Comparison of ENCODE assay signal across 12 mouse cellular contexts in genomic region chr11:119956590-119956989, GRCm38 (mm10).
"Had no signal": no experiment of that assay in that cellular context is flagged by ENCODE, and none has a peak within 500 bp of the region (broad histone marks: within the 10 kb centered on the region; RNA-seq: fewer than 3 reads in every experiment).

No protein-coding gene starts in this region.

- H3K9me3 ChIP-seq: limb, embryonic 15.5 days; liver, embryonic 12.5 days; lung, embryonic 15.5 days; midbrain, embryonic 10.5 days; neural tube, embryonic 15.5 days had no signal

- H3K27me3 ChIP-seq: limb, embryonic 15.5 days; liver, embryonic 12.5 days; lung, embryonic 15.5 days; neural tube, embryonic 15.5 days had no signal

- H3K27ac ChIP-seq: liver, embryonic 12.5 days; midbrain, embryonic 10.5 days; neural tube, embryonic 15.5 days had no signal

- ATAC-seq: liver, embryonic 12.5 days had no signal

- H3K4me2 ChIP-seq: limb, embryonic 15.5 days; liver, embryonic 12.5 days; lung, embryonic 15.5 days; neural tube, embryonic 15.5 days had no signal

- H3K36me3 ChIP-seq: neural tube, embryonic 15.5 days had no signal

- H3K9ac ChIP-seq: limb, embryonic 15.5 days; liver, embryonic 12.5 days; lung, embryonic 15.5 days; neural tube, embryonic 15.5 days had no signal

- DNase-seq: kidney, adult 2 months; kidney, postnatal 36 days; lung, postnatal 4 days; midbrain, embryonic 14.5 days; thymus, adult 18-20 months; thymus, postnatal 14 days had no signal

- H3K4me3 ChIP-seq: limb, embryonic 15.5 days; liver, embryonic 12.5 days; lung, embryonic 15.5 days; midbrain, embryonic 10.5 days; myocyte; neural tube, embryonic 15.5 days had no signal
